Mouse (Mus musculus) lung, adult 2 months (tissue): Measurements from ENCODE around the gene Fbxw8. TPM values are rescaled to one million over a fixed set of nuclear protein-coding genes. Genes with fewer than 3 reads are reported as not detected.

ENCODE experiments used
- DNase-seq: peaks from one replicate; pipeline ENCODE4 v3.0.0; 2022
- H3K4me1 ChIP-seq: fragments of 200-500 bp; 2 replicates; pipeline ENCODE4 v1.6.1; 2011; ENCODE audit warnings: low read length; ENCODE audit not compliant: control insufficient read depth, insufficient read depth
- H3K4me3 ChIP-seq: fragments of 200-500 bp; replicated peaks from 2 replicates; pipeline ENCODE3; 2011; ENCODE audit warnings: low read depth, mild to moderate bottlenecking, control low read depth, low read length; ENCODE audit errors: extremely low read depth
- CTCF ChIP-seq: fragments of 200-500 bp; IDR thresholded peaks from 2 replicates; pipeline ENCODE4 v1.5.1; 2011; ENCODE audit warnings: mild to moderate bottlenecking, low read length, control low read depth; ENCODE audit not compliant: insufficient read depth
- POLR2A ChIP-seq: fragments of 200-500 bp; IDR thresholded peaks from 2 replicates; pipeline ENCODE4 v1.6.1; 2011; ENCODE audit warnings: low read depth, mild to moderate bottlenecking, control low read depth, low read length, borderline replicate concordance; ENCODE audit errors: extremely low read depth
- WGBS: fragments of 180-500 bp; shearing (Covaris S2); methylation state at CpG from one replicate; pipeline ENCODE4 v1.1.7; 2018; 5-methylcytosine and 5-hydroxymethylcytosine counted together
- polyA plus RNA-seq: library from polyadenylated mRNA; depleted of rRNA; stranded (reverse); fragments of >200 nt; gene quantifications from 2 replicates; pipeline ENCODE4 v1.2.3, GENCODE M21; 2012

Fbxw8 gene
- polyA plus RNA-seq, 1 experiment = 79.1 TPM

DNA sequence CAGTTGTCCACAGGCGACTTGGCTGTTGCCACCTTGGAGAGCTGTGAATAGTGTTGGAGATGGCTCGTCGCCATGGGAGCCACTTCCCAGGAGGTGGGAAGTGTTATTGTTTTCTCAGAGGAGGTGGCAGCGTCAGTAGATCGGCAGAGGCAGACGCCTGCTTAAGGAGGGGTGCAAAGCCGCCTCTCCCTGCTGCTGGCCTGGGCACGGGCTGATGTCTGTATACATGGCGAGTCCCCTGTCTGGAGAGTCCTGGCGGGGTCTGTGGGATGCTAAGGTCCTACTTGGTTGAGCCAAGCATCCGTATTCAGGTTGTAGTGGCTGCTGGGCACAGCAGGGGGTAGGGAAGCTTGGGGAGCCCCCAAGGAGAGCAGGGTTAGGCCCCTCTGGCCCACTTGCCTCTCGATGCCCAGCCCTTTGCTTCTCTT lies 116.0 kb downstream of the Fbxw8 start:
- H3K4me3 ChIP-seq = no peak overlapping the region
- no peaks in the 10 kb centered on the region for H3K4me1 ChIP-seq
- 39% methylated on average over 12 of the region's 12 CpGs for WGBS
- no peak for DNase-seq
- no peak for TF ChIP-seq CTCF
- no peak for TF ChIP-seq POLR2A

DNA sequence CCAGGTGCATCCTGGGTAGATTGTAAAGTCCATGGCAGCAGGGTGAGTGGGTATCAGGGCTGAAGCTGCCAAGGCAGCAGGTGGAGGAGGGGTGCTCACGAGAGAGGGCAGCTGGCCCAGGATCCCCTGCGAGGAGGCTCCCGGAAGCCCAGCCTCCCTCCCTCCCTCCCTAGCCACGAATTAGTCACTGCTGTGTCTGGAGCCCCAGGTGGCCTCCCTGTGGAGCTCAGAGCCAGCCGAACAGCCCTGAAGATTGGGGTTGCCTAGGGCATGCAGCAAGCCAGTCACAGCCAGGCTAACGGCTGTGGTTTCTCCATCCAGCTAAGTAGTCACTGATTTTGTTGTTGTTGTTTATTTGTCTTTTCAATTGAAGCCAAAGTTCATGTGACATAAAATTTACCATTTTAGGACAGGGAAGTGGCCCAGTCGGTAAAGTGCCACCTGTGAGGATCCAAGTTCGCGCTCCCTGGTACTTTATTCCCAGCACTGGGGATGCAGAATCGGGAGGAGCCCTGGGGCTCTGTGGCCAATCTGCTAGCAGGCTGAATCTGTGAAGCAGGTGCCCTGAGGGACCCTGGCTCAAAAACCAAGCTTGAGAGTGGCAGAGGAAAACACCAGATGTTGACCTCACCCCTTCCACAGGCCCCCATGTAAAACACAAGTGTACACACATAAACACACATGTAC lies 117.3 kb downstream of the Fbxw8 start:
- 15% methylated on average over 10 of the region's 10 CpGs for WGBS
- Histone ChIP-seq H3K4me1 (no peaks in the 10 kb centered on the region), H3K4me3 (no peak overlapping the region)
- no peak for DNase-seq
- no peak for TF ChIP-seq CTCF
- TF ChIP-seq POLR2A = no peak

DNA sequence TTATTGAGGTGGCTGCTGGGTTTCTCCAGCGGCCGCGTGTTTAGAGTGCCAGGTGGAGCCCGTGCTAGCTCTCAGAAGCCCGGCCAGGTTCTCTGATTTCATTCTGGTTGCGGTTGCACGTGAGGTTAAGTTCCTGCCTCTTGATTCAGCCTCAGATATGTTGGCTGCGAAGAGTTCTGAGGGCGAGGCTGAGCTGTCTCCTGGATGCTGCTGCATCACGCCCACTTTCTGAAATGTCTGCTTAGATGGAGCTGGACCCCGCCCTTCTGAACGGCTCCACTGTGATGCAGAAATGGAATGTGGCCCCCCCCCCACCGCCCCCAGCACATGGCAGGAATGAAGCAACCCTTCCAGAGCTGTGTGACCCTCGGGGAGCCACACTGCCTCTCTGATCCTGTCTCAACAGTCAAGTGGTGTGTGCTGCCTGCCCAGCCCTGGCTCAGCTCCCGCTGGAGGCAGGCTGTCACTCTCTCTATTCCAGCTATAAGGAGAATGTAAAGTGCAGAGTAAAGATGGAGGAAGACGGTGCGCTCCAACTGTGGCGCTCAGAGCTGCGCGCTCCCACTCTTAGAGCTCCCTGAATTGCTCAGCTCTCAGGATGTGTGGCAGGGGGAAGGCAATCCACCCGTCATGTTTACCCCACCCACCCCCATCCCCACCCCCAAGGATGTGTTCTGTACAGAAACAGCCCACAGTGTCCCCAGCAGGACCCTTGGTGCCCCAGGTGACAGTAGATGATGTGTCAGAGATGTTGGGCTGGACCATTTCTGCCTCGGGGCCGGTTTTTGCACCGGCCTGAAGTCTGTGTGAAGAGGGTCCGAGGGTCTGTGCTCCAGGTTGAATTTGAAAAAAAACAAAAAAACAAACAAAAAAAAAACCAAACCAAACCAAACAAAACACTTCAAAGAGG lies 118.1 kb downstream of the Fbxw8 start:
- no peak for DNase-seq
- Histone ChIP-seq H3K4me3 (no peak overlapping the region), H3K4me1 (no peaks in the 10 kb centered on the region)
- WGBS = 31% methylated on average over 25 of the region's 25 CpGs
- TF ChIP-seq POLR2A (no peak), CTCF (no peak)

DNA sequence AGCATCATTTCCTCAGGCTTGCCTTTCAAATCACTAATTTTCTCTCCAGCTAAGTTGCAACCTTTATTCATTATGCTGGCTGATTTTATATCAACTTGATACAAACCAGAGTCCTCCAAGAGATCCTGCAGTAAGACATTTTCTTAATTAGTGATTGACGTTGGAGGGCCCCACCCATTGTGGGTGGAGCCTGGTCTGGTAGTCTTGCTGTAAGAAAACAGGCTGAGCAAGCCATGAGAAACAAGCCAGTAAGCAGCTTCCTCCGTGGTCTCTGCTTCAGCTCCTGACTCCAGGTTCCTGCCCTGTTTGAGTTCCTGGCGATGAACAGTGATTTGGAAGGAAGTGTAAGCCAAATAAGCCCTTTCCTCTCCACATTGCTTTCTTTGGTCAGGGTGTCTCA lies 119.5 kb downstream of the Fbxw8 start:
- DNase-seq = no peak
- 28% methylated on average over 3 of the region's 3 CpGs for WGBS
- Histone ChIP-seq H3K4me1 (no peaks in the 10 kb centered on the region), H3K4me3 (no peak overlapping the region)
- no peak for TF ChIP-seq POLR2A
- no peak for TF ChIP-seq CTCF

DNA sequence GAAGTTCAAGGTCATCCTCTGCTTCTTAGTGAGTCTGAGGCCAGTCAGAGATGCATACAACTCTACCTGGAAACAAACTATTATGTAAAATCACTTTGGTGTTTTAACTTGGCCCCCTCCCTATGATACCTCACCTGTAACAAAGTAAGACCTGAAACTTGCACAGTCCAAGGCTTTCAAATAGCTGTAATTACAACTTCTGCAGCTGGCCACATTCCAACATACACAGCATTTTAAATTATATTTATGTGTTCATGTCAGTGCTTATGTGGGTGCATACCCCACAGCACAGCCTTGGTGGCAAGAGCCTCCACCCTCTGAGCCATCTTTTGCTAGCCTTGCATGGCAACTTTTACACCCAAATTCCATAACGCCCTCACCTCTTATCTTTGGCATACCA lies 120.6 kb downstream of the Fbxw8 start:
- no peak for DNase-seq
- 78% methylated on average over 1 of the region's 1 CpGs for WGBS
- Histone ChIP-seq H3K4me1 (no peaks in the 10 kb centered on the region), H3K4me3 (no peak overlapping the region)
- no peak for TF ChIP-seq POLR2A
- TF ChIP-seq CTCF = no peak

DNA sequence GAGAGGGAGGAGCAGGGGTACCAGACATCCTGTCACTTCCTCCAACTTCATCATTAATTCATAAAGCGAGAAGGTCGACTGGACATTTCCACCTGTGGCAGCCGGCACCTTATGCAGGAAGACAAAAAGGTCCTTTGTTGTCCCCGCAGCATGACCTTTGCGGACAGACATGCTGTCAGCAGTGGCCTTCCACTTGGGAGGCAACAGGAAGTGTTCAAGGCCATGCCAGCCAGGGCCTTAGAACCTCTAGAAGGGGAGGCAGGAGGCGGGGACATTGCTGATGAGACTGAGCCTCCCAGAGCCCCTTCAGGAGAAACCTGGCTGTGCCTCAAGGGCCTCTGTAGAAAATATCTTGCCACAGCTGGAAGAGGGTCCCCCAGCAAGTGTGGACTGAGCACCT lies 121.5 kb downstream of the Fbxw8 start:
- TF ChIP-seq POLR2A = no peak
- no peak for TF ChIP-seq CTCF
- DNase-seq = no peak
- Histone ChIP-seq H3K4me3 (no peak overlapping the region), H3K4me1 (peaks cover 4% of the 10 kb centered on the region)
- WGBS = 41% methylated on average over 6 of the region's 6 CpGs

DNA sequence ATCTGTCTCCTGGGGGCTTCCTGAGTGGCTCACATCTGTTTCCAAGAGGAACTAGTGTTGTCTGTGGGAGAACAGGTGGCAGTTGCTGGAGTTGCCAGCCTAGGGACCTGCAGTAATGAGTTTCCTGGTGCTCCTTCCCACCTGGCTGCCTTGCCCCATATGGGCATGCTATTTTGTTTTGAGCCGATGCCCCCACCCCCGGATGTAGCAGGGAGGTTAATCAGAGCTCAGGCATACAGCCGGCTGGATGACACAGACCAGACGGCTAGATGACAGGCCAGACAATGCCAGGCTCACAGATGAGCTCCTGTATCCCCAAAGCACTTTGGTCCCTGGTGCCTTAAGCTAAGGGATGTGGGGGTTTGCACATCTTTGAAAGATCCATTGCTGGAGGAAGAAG lies 121.9 kb downstream of the Fbxw8 start:
- WGBS = 35% methylated on average over 4 of the region's 4 CpGs

DNA sequence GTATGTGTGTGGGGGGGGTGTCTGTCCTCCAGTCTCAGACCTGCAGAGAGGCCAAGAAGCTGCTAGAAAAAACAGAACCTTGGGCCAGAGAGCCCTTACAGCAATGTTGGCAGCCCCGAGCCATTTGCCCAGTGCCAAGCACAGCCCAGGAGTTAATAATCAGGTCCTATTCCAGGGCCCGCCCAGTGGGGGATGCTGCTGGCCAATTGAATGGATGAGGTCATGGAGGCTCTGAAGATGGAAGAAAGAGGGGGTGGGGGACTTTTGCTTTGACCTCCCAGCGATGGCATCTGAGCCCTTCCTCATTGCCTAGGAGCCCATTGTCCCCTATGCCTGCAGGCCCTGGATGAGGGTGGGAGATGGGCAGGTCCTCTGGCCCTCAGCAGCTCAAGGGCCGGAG lies 123.8 kb downstream of the Fbxw8 start:
- WGBS = 50% methylated on average over 4 of the region's 4 CpGs
- no peak for DNase-seq
- no peak overlapping the region for H3K4me3 ChIP-seq
- TF ChIP-seq CTCF (no peak), POLR2A (no peak)
- peaks cover 6% of the 10 kb centered on the region for H3K4me1 ChIP-seq

More for the DNA sequence above, 121.9 kb downstream of the Fbxw8 start:
- no peak for TF ChIP-seq CTCF
- no peak for TF ChIP-seq POLR2A
- no peak overlapping the region for H3K4me3 ChIP-seq
- no peak for DNase-seq
- H3K4me1 ChIP-seq = peaks cover 6% of the 10 kb centered on the region

DNA sequence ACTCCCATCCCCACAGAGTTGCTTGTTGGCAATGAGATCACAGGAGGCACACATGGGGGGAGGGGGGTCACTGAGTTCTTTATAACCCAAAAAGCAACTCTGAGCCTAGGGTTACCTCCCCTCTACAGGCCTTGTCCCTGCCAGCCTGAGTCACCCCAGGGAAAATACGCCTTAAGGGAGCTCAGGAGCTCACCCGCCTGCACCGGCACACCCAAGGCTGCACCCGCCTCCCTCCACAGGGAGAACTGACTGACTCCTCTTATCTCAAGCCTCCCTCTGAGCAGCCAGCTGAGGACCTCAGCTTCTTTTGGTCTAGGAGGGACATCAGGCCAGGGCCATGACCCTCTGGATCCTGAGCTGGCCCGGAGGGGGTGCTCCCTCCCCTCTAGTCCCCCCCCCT lies 124.2 kb downstream of the Fbxw8 start:
- TF ChIP-seq CTCF (no peak), POLR2A (no peak)
- H3K4me1 ChIP-seq = peaks cover 6% of the 10 kb centered on the region
- H3K4me3 ChIP-seq = no peak overlapping the region
- 49% methylated on average over 5 of the region's 5 CpGs for WGBS
- DNase-seq = no peak
